Mouse (Mus musculus) heart, postnatal 0 days (tissue): Measurements from ENCODE around the gene Lrrc72. TPM values are rescaled to one million over a fixed set of nuclear protein-coding genes. Genes with fewer than 3 reads are reported as not detected.

Experiments
- ATAC-seq: fragments of 200-750 bp; cut with Nextera tagmentation; 2 replicates; pipeline ENCODE4 v1.8.0; 2017; ENCODE audit warnings: low read depth, moderate number of reproducible peaks, moderate library complexity; ENCODE audit not compliant: insufficient read depth
- DNase-seq: peaks from one replicate; pipeline ENCODE4 v3.0.0-alpha.2; 2016; ENCODE audit warnings: low spot score
- H3K27ac ChIP-seq: fragments of 300-500 bp; sonication (generic); 2 replicates; pipeline ENCODE4 v1.5.1; 2014; ENCODE audit warnings: low read depth, mild to moderate bottlenecking
- H3K27me3 ChIP-seq: fragments of 300-500 bp; sonication (generic); 2 replicates; pipeline ENCODE4 v1.6.1; 2014; ENCODE audit warnings: low read length, mixed read lengths; ENCODE audit not compliant: control insufficient read depth, insufficient read depth
- H3K36me3 ChIP-seq: fragments of 300-500 bp; sonication (generic); replicated peaks from 2 replicates; pipeline ENCODE4 v1.6.1; 2014; ENCODE audit warnings: low read length, mixed read lengths; ENCODE audit not compliant: control insufficient read depth, insufficient read depth
- H3K4me1 ChIP-seq: fragments of 300-500 bp; sonication (generic); 2 replicates; pipeline ENCODE4 v1.6.1; 2014; ENCODE audit warnings: antibody characterized with exemption; ENCODE audit not compliant: control insufficient read depth, insufficient read depth
- H3K4me2 ChIP-seq: fragments of 300-500 bp; sonication (generic); 2 replicates; pipeline ENCODE4 v1.6.1; 2014; ENCODE audit warnings: low read depth, mild to moderate bottlenecking, low read length, moderate library complexity
- H3K4me3 ChIP-seq: fragments of 300-500 bp; sonication (generic); 2 replicates; pipeline ENCODE4 v1.5.1; 2014; ENCODE audit warnings: low read depth, low read length
- H3K9ac ChIP-seq: fragments of 300-500 bp; sonication (generic); replicated peaks from 2 replicates; pipeline ENCODE4 v1.6.1; 2014; ENCODE audit warnings: low read depth, low read length, mixed read lengths
- H3K9me3 ChIP-seq: fragments of 300-500 bp; sonication (generic); replicated peaks from 2 replicates; pipeline ENCODE4 v1.6.1; 2016; ENCODE audit warnings: low read length; ENCODE audit not compliant: control insufficient read depth
- CTCF ChIP-seq: IDR thresholded peaks from 2 replicates; pipeline ENCODE4 v1.5.1; 2016; ENCODE audit warnings: antibody characterized with exemption, control low read depth, low read depth
- EP300 ChIP-seq: IDR thresholded peaks from 2 replicates; pipeline ENCODE4 v1.6.1; 2016; ENCODE audit warnings: antibody characterized with exemption, low read depth
- WGBS: fragments of 180-500 bp; shearing (Covaris S2); extraction: QIAGEN DNeasy Blood & Tissue Kit; methylation state at CpG from one replicate; pipeline ENCODE4 v1.1.7; 2014; 5-methylcytosine and 5-hydroxymethylcytosine counted together
- polyA plus RNA-seq: library from polyadenylated mRNA; unstranded; fragments of >200 nt; fragmentation: Nextera tagmentation; extraction: Ambion mirVana; gene quantifications from 2 replicates; pipeline ENCODE4 v1.2.1, GENCODE M21; 2015
- total RNA-seq: library from RNA; depleted of rRNA; stranded (reverse); fragments of >200 nt; gene quantifications from 2 replicates; pipeline ENCODE4 v1.2.3, GENCODE M21; 2014; ENCODE audit warnings: low replicate concordance

The Lrrc72 gene
- total and polyA plus RNA-seq, 2 experiments from 2014 or later = not detected

- Histone ChIP-seq H3K9ac (no peak overlapping the region), H3K4me1 (peaks cover 5% of the 10 kb centered on the region), H3K27me3 (no peaks in the 10 kb centered on the region), H3K4me2 (0 out of 2 replicates have a peak overlapping the region, but pooled peaks have one; percentile 4), H3K27ac (no peak overlapping the region), H3K9me3 (no peaks in the 10 kb centered on the region), H3K36me3 (no peaks in the 10 kb centered on the region), H3K4me3 (no peak overlapping the region)
- no peak for TF ChIP-seq EP300
- TF ChIP-seq CTCF = no peak
- WGBS = 16% methylated on average over 4 of the region's 4 CpGs
- ATAC-seq = peak; percentile 30; the same call in 1 of the 2 replicates
- peak; percentile 28 for DNase-seq
Observed at GRCm38 (mm10) chr12:36224392-36224791, 28.8 kb downstream of the Lrrc72 start.

- no peak for DNase-seq
Observed at GRCm38 (mm10) chr12:36216905-36217304, 36.3 kb downstream of the Lrrc72 start.

GRCm38 (mm10) chr12:36216230-36216629 is 37.0 kb downstream of the Lrrc72 start:
- ATAC-seq (no peak), DNase-seq (no peak)
- TF ChIP-seq CTCF (no peak), EP300 (no peak)
- H3K36me3 ChIP-seq = no peaks in the 10 kb centered on the region
- 49% methylated on average over 4 of the region's 4 CpGs for WGBS
- H3K9ac ChIP-seq = no peak overlapping the region
- no peaks in the 10 kb centered on the region for H3K4me1 ChIP-seq
- H3K27ac ChIP-seq = no peak overlapping the region
- H3K27me3 ChIP-seq = no peaks in the 10 kb centered on the region
- H3K9me3 ChIP-seq = no peaks in the 10 kb centered on the region
- no peak overlapping the region for H3K4me3 ChIP-seq
- no peak overlapping the region for H3K4me2 ChIP-seq

More at GRCm38 (mm10) chr12:36216905-36217304, 36.3 kb downstream of the Lrrc72 start:
- Histone ChIP-seq H3K4me2 (0 out of 2 replicates have a peak overlapping the region, but pooled peaks have one; percentile 8), H3K9me3 (no peaks in the 10 kb centered on the region), H3K9ac (no peak overlapping the region), H3K27ac (no peak overlapping the region), H3K36me3 (no peaks in the 10 kb centered on the region), H3K27me3 (no peaks in the 10 kb centered on the region), H3K4me3 (no peak overlapping the region), H3K4me1 (no peaks in the 10 kb centered on the region)
- WGBS = 77% methylated on average over 10 of the region's 10 CpGs
- TF ChIP-seq CTCF = no peak
- no peak for TF ChIP-seq EP300
- ATAC-seq = no peak

GRCm38 (mm10) chr12:36215149-36215480 is 38.1 kb downstream of the Lrrc72 start:
- no peak overlapping the region for H3K4me3 ChIP-seq
- ATAC-seq (peak; percentile 39; the same call in 1 of the 2 replicates), DNase-seq (peak; percentile 77)
- no peak overlapping the region for H3K27ac ChIP-seq
- H3K27me3 ChIP-seq = no peaks in the 10 kb centered on the region
- no peak for TF ChIP-seq EP300
- TF ChIP-seq CTCF = peak; percentile 86
- 0% methylated on average over 1 of the region's 1 CpGs for WGBS
- no peaks in the 10 kb centered on the region for H3K9me3 ChIP-seq
- no peaks in the 10 kb centered on the region for H3K36me3 ChIP-seq
- H3K4me2 ChIP-seq = no peak overlapping the region
- no peaks in the 10 kb centered on the region for H3K4me1 ChIP-seq
- H3K9ac ChIP-seq = no peak overlapping the region

- Histone ChIP-seq H3K4me2 (no peak overlapping the region), H3K4me3 (no peak overlapping the region), H3K9ac (no peak overlapping the region), H3K27ac (no peak overlapping the region), H3K36me3 (no peaks in the 10 kb centered on the region), H3K9me3 (no peaks in the 10 kb centered on the region), H3K27me3 (no peaks in the 10 kb centered on the region), H3K4me1 (no peaks in the 10 kb centered on the region)
- 43% methylated on average over 8 of the region's 8 CpGs for WGBS
- TF ChIP-seq EP300 (no peak), CTCF (no peak)
- ATAC-seq (no peak), DNase-seq (no peak)
Observed at GRCm38 (mm10) chr12:36214389-36215148, 38.6 kb downstream of the Lrrc72 start.
